Mouse (Mus musculus): Measurements from ENCODE around the gene Usp28. TPM values are rescaled to one million over a fixed set of nuclear protein-coding genes. Genes with fewer than 3 reads are reported as not detected.
A peak's percentile ranks its signal among the peaks of the same experiment; 100 is the strongest.

Usp28 gene
- polyA plus RNA-seq, 1 experiment, result 18.2 TPM

DNA sequence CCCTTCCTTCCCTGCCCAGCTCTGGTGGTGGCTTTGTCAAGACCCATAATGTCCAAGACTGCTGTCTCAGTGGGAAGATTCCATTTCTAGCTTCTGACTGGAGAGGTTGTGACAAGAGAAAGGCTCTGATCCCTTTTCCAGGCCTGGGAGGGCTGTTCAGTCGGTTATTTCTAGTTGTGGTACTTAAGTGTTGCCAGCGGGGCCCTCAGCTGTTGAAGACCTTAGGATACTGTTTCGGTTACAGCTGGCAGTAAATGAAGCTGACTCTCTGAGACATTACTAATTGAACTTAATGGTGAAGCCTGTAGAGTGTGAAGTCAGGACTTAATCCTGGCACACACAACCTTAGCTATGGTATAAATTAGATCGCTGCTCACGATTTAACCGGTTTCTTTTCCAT is 14.1 kb downstream of the Usp28 start:
- Histone ChIP-seq H3K4me1 (ENCODE audit: control insufficient read depth, insufficient read depth, low read length) (no peaks in the 10 kb centered on the region), H3K4me3 (ENCODE audit: insufficient read depth, low read length) (no peak overlapping the region), H3K27ac (ENCODE audit: insufficient read depth, low read depth, low read length) (no peak overlapping the region)
- no peak for TF ChIP-seq POLR2A (IDR thresholded peaks at IDR 0.05; ENCODE audit: borderline replicate concordance, low read depth, low read length)
- no peak for TF ChIP-seq CTCF (IDR thresholded peaks at IDR 0.05; ENCODE audit: low read depth, low read length)

GRCm38 (mm10) chr9:49015824-49016223 is 30.6 kb downstream of the Usp28 start:
- H3K27ac ChIP-seq (ENCODE audit: insufficient read depth, low read depth, low read length), result no peak overlapping the region
- H3K4me3 ChIP-seq (ENCODE audit: insufficient read depth, low read length), result no peak overlapping the region
- TF ChIP-seq POLR2A (IDR thresholded peaks at IDR 0.05; ENCODE audit: borderline replicate concordance, low read depth, low read length), result no peak
- H3K4me1 ChIP-seq (ENCODE audit: control insufficient read depth, insufficient read depth, low read length), result no peaks in the 10 kb centered on the region

DNA sequence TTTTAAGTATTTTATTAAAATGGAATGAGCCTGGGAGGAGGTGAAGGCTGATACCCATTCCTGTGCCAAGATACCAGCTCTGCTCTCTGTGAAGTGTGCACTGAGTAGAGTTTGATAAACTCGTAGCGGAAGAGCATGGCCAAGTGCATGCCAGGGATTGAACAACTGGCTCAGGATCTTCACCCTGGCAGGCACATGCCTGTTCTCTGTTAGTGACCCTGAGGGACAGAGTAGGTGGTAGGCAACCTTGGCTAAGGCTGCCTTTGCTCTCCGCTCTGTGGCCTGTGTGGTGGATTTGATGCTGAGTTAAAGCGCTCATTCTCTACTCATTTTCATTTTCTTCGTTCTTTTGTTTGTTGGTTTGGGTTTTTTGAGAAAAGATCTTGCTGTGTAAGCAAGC is 36.1 kb downstream of the Usp28 start:
- TF ChIP-seq POLR2A (IDR thresholded peaks at IDR 0.05; ENCODE audit: borderline replicate concordance, low read depth, low read length), result no peak
- TF ChIP-seq CTCF (IDR thresholded peaks at IDR 0.05; ENCODE audit: low read depth, low read length), result no peak
- Histone ChIP-seq H3K4me3 (ENCODE audit: insufficient read depth, low read length) (no peak overlapping the region), H3K4me1 (ENCODE audit: control insufficient read depth, insufficient read depth, low read length) (peaks cover 2% of the 10 kb centered on the region; the same call in 1 of the 2 replicates), H3K27ac (ENCODE audit: insufficient read depth, low read depth, low read length) (no peak overlapping the region)

DNA sequence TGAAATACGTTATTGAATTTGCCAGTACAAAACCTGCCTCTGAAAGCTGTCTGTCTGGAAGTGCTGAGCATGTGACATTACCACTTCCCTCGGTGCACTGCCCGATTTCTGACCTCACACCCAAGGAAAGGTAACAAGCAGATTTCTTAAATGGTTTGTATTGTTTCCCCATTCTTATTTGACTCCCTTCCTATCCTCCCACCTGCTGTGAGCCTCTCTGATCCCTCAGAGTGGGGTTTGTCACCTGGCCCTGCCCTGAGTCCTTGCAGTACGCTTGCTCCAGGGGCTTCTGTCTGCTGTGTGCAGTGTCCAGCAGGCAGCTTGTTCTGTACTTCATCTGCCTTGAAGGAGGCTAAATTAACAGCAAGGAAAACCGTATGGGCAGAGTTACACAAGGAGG is 38.8 kb downstream of the Usp28 start:
- H3K4me3 ChIP-seq (ENCODE audit: insufficient read depth, low read length), result no peak overlapping the region
- TF ChIP-seq POLR2A (IDR thresholded peaks at IDR 0.05; ENCODE audit: borderline replicate concordance, low read depth, low read length), result no peak
- no peak for TF ChIP-seq CTCF (IDR thresholded peaks at IDR 0.05; ENCODE audit: low read depth, low read length)
- H3K27ac ChIP-seq (ENCODE audit: insufficient read depth, low read depth, low read length), result no peak overlapping the region
- peaks cover 2% of the 10 kb centered on the region; the same call in 1 of the 2 replicates for H3K4me1 ChIP-seq (ENCODE audit: control insufficient read depth, insufficient read depth, low read length)

GRCm38 (mm10) chr9:49024529-49024928 is 39.4 kb downstream of the Usp28 start:
- peaks cover 2% of the 10 kb centered on the region; the same call in 1 of the 2 replicates for H3K4me1 ChIP-seq (ENCODE audit: control insufficient read depth, insufficient read depth, low read length)
- H3K27ac ChIP-seq (ENCODE audit: insufficient read depth, low read depth, low read length), result no peak overlapping the region
- no peak for TF ChIP-seq POLR2A (IDR thresholded peaks at IDR 0.05; ENCODE audit: borderline replicate concordance, low read depth, low read length)
- no peak for TF ChIP-seq CTCF (IDR thresholded peaks at IDR 0.05; ENCODE audit: low read depth, low read length)
- no peak overlapping the region for H3K4me3 ChIP-seq (ENCODE audit: insufficient read depth, low read length)

- Histone ChIP-seq H3K4me3 (ENCODE audit: insufficient read depth, low read length) (no peak overlapping the region), H3K27ac (ENCODE audit: insufficient read depth, low read depth, low read length) (no peak overlapping the region), H3K4me1 (ENCODE audit: control insufficient read depth, insufficient read depth, low read length) (no peaks in the 10 kb centered on the region)
- no peak for TF ChIP-seq POLR2A (IDR thresholded peaks at IDR 0.05; ENCODE audit: borderline replicate concordance, low read depth, low read length)
- no peak for TF ChIP-seq CTCF (IDR thresholded peaks at IDR 0.05; ENCODE audit: low read depth, low read length)
Measured at GRCm38 (mm10) chr9:49034764-49035163, 49.6 kb downstream of the Usp28 start.

- Histone ChIP-seq H3K4me1 (ENCODE audit: control insufficient read depth, insufficient read depth, low read length) (peaks cover 11% of the 10 kb centered on the region), H3K4me3 (ENCODE audit: insufficient read depth, low read length) (no peak overlapping the region), H3K27ac (ENCODE audit: insufficient read depth, low read depth, low read length) (no peak overlapping the region)
- no peak for TF ChIP-seq CTCF (IDR thresholded peaks at IDR 0.05; ENCODE audit: low read depth, low read length)
- no peak for TF ChIP-seq POLR2A (IDR thresholded peaks at IDR 0.05; ENCODE audit: borderline replicate concordance, low read depth, low read length)
Measured at GRCm38 (mm10) chr9:49050901-49051300, 65.7 kb downstream of the Usp28 start.

- no peak overlapping the region for H3K27ac ChIP-seq (ENCODE audit: insufficient read depth, low read depth, low read length)
- TF ChIP-seq POLR2A (IDR thresholded peaks at IDR 0.05; ENCODE audit: borderline replicate concordance, low read depth, low read length), result no peak
- TF ChIP-seq CTCF (IDR thresholded peaks at IDR 0.05; ENCODE audit: low read depth, low read length), result peak; percentile 58
- H3K4me1 ChIP-seq (ENCODE audit: control insufficient read depth, insufficient read depth, low read length), result peaks cover 12% of the 10 kb centered on the region
- H3K4me3 ChIP-seq (ENCODE audit: insufficient read depth, low read length), result no peak overlapping the region
Measured at GRCm38 (mm10) chr9:49051349-49051748, 66.2 kb downstream of the Usp28 start.

GRCm38 (mm10) chr9:49054028-49054427 is 68.9 kb downstream of the Usp28 start:
- TF ChIP-seq POLR2A (IDR thresholded peaks at IDR 0.05; ENCODE audit: borderline replicate concordance, low read depth, low read length), result no peak
- no peak for TF ChIP-seq CTCF (IDR thresholded peaks at IDR 0.05; ENCODE audit: low read depth, low read length)
- peaks cover 26% of the 10 kb centered on the region for H3K4me1 ChIP-seq (ENCODE audit: control insufficient read depth, insufficient read depth, low read length)
- no peak overlapping the region for H3K4me3 ChIP-seq (ENCODE audit: insufficient read depth, low read length)
- H3K27ac ChIP-seq (ENCODE audit: insufficient read depth, low read depth, low read length), result no peak overlapping the region

- Histone ChIP-seq H3K4me1 (ENCODE audit: control insufficient read depth, insufficient read depth, low read length) (peaks cover 21% of the 10 kb centered on the region), H3K4me3 (ENCODE audit: insufficient read depth, low read length) (peak within 1 kb of the TSS; percentile 91), H3K27ac (ENCODE audit: insufficient read depth, low read depth, low read length) (no peak within 1 kb of the TSS)
- TF ChIP-seq CTCF (IDR thresholded peaks at IDR 0.05; ENCODE audit: low read depth, low read length) (no peak), POLR2A (IDR thresholded peaks at IDR 0.05; ENCODE audit: borderline replicate concordance, low read depth, low read length) (no peak)
Measured at GRCm38 (mm10) chr9:49055333-49056205, 70.4 kb downstream of the Usp28 start, which contains the start of gene Zw10. Gene Zw10 (plus strand): TSS chr9:49055613.

All from bone marrow macrophage, adult 2 months (primary cell).